Mouse (Mus musculus): ENCODE data around the gene Psmc3. TPM values are rescaled to one million over a fixed set of nuclear protein-coding genes. Genes with fewer than 3 reads are reported as not detected.
A peak's percentile ranks its signal among the peaks of the same experiment; 100 is the strongest.

Gene Psmc3
- total and polyA plus RNA-seq, 3 experiments, result 214 to 284 (median 257) TPM

DNA sequence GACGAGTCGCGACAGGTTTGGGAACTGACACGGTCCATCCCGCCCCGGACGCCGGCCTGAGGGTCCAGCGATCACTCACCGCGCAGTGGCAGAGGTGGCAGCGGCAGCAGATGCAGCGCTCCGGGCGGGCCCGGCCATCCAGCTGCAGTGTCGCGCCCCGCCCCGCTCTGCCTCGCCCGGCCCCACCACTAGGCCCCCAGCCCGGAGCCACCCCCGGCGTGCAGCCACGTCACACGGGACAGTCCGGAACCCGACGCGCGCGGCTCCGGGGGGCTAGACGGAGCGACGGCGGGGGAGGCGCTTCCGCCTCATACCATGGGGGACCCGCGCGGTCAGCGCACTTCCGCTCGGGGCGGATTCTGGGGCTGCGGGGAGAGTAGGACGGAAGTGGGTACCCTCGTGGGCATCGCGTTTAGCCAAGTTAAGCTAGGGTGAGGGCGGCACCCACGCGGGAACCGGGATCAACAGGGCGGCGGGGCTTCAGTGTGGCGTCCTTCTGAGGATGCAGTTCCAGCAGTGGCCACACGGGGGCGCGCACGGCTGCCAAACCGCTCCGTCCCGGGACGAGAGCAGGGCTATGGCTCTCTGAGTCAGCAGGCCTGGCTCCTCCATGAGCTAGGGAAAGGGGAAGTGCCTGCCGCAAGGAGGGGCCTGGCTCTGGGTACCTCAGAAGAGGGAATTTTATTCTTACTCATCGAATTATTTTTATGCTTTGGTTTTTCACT, 16.4 kb downstream of the Psmc3 start, which contains the start of gene Slc39a13 (continued):
- TF ChIP-seq KAT2A (IDR thresholded peaks at IDR 0.05; ENCODE audit: insufficient replicate concordance, low read length) (peak; percentile 77; the same call in 1 of the 2 replicates), PAX5 (IDR thresholded peaks at IDR 0.05; ENCODE audit: low read length) (no peak), MXI1 (IDR thresholded peaks at IDR 0.05; ENCODE audit: low read depth, low read length) (peak; percentile 89), GABPA (IDR thresholded peaks at IDR 0.05; ENCODE audit: insufficient replicate concordance, low read depth, low read length) (peak; percentile 61; the same call in 1 of the 2 replicates), HCFC1 (IDR thresholded peaks at IDR 0.05; ENCODE audit: low read depth, low read length) (peak; percentile 97), CHD2 (IDR thresholded peaks at IDR 0.05; ENCODE audit: low read length) (peak; percentile 35; the same call in 1 of the 2 replicates), MAFK (IDR thresholded peaks at IDR 0.05; ENCODE audit: insufficient replicate concordance, low read length) (peak; percentile 71; the same call in 1 of the 2 replicates), RAD21 (IDR thresholded peaks at IDR 0.05; ENCODE audit: low read depth, low read length) (peak; percentile 99)

GRCm38 (mm10) chr2:91071059-91071458, 17.2 kb downstream of the Psmc3 start:
- in situ Hi-C loops (cut with MboI; ENCODE audit: low pct_ligation_motif_present, low pct_unique_long_range_greater_than_20kb, low sequenced_read_pairs) (no loop called here), dilution Hi-C loops (cut with MboI; ENCODE audit: extremely low pct_ligation_motif_present, extremely low pct_unique_long_range_greater_than_20kb, low sequenced_read_pairs) (no loop called here)
- Histone ChIP-seq H3K4me2 (ENCODE audit: insufficient read depth, low read depth, poor library complexity, severe bottlenecking) (peak overlapping the region; percentile 52), H3K4me1 (ENCODE audit: control insufficient read depth in 1 of 2, insufficient read depth in 2 of 2) (peaks cover 20 to 35% of the 10 kb centered on the region in 2 experiments), H3K27me3 (replicated peaks) (no peaks in the 10 kb centered on the region), H3K79me2 (replicated peaks; ENCODE audit: control insufficient read depth, extremely low read depth, insufficient read depth, poor library complexity, severe bottlenecking) (no peaks in the 10 kb centered on the region), H3K4me3 (replicated peaks in 1 of 3; ENCODE audit: low read depth in 2 of 3, low read length in 2 of 3, poor library complexity in 1 of 3) (peak overlapping the region; percentile 57 to 75 (median 71)), H3K36me3 (replicated peaks in 1 of 2; ENCODE audit: control insufficient read depth in 1 of 2, insufficient read depth in 1 of 2, low read length in 1 of 2) (peaks cover 2 to 20% of the 10 kb centered on the region in 2 experiments), H3K9ac (ENCODE audit: insufficient read depth, low read depth) (peak overlapping the region; percentile 46), H3K27ac (ENCODE audit: insufficient read depth, low read depth) (peak overlapping the region; percentile 39), H3K9me3 (replicated peaks; ENCODE audit: low read length) (no peaks in the 10 kb centered on the region)
- no peak for DNase-seq (ENCODE audit: extremely low read depth)
- TF ChIP-seq ETS1 (conservative IDR thresholded peaks at IDR 0.05; ENCODE audit: low read depth, low read length) (no peak), EP300 (IDR thresholded peaks at IDR 0.05; ENCODE audit: low read length) (no peak), BHLHE40 (IDR thresholded peaks at IDR 0.05; ENCODE audit: low read depth, low read length) (no peak), RCOR1 (conservative IDR thresholded peaks at IDR 0.05; ENCODE audit: low read depth, low read length) (no peak), RAD21 (IDR thresholded peaks at IDR 0.05; ENCODE audit: low read depth, low read length) (no peak), JUN (IDR thresholded peaks at IDR 0.05; ENCODE audit: insufficient read depth, low read depth, low read length) (no peak), TCF12 (IDR thresholded peaks at IDR 0.05; ENCODE audit: low read depth, low read length) (no peak), NELFE (IDR thresholded peaks at IDR 0.05; ENCODE audit: low read depth, low read length) (no peak), POLR2AphosphoS2 (IDR thresholded peaks at IDR 0.05; ENCODE audit: low read depth, low read length) (no peak), KAT2A (IDR thresholded peaks at IDR 0.05; ENCODE audit: insufficient replicate concordance, low read length) (no peak), HCFC1 (IDR thresholded peaks at IDR 0.05; ENCODE audit: low read depth, low read length) (no peak), USF1 (IDR thresholded peaks at IDR 0.05; ENCODE audit: low read depth, low read length) (no peak), MEF2A (IDR thresholded peaks at IDR 0.05; ENCODE audit: borderline replicate concordance, low read depth, low read length) (no peak), SMC3 (IDR thresholded peaks at IDR 0.05; ENCODE audit: low read depth, low read length) (no peak), MAZ (IDR thresholded peaks at IDR 0.05; ENCODE audit: low read depth, low read length) (no peak), USF2 (conservative IDR thresholded peaks at IDR 0.05; ENCODE audit: low read depth, low read length) (no peak), ZMIZ1 (IDR thresholded peaks at IDR 0.05; ENCODE audit: low read depth, low read length) (no peak), ZNF384 (IDR thresholded peaks at IDR 0.05; ENCODE audit: low read depth, low read length) (no peak)

Data from CH12.LX (cell line).